18 mouse cellular contexts compared by ENCODE assay signal in the genomic region with DNA sequence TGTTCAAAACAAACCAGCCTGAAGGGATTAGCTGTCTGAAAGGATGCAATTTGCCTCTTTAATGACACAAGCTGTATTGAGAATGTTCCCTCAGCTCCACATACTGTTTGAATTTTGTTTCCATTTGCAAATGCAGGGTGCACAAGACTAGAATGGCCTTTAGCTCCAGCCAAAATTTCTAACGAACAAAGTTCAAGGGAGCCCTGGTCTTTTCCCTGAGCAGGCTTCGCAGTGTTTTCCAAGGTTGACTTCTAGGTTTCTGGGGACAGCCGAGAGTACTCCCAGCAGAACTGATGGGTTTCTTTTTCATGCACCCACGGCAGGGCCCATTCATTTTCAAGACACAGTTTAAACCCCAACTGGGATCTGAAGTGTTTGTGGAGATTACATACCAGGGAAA.
A peak's percentile ranks its signal among the peaks of the same experiment; 100 is the strongest.
DNase-seq lines count a peak whose midpoint lies in the region.
"Had no signal": no experiment of that assay in that cellular context is flagged by ENCODE, and none has a peak within 500 bp of the region (broad histone marks: within the 10 kb centered on the region; RNA-seq: fewer than 3 reads in every experiment).

No protein-coding gene starts in this region.

- H3K9me3 ChIP-seq in limb, embryonic 10.5 days (replicated peaks): no peaks in the 10 kb centered on the region
- H3K9me3 ChIP-seq: embryonic facial prominence, embryonic 12.5 days; heart, embryonic 12.5 days; hindbrain, embryonic 10.5 days; hindbrain, embryonic 15.5 days had no signal

- H3K27me3 ChIP-seq in limb, embryonic 10.5 days (ENCODE audit: low read depth, poor library complexity, severe bottlenecking): no peaks in the 10 kb centered on the region
- H3K27me3 ChIP-seq: CH12.LX; embryonic facial prominence, embryonic 12.5 days; heart, embryonic 12.5 days; hindbrain, embryonic 15.5 days; Patski had no signal

- peak overlapping the region; percentile 50; the same call in 1 of the 2 replicates for H3K27ac ChIP-seq in limb, embryonic 10.5 days
- H3K27ac ChIP-seq: embryonic facial prominence, embryonic 12.5 days; hindbrain, embryonic 10.5 days; hindbrain, embryonic 15.5 days had no signal

- no peaks in the 10 kb centered on the region for H3K36me3 ChIP-seq in limb, embryonic 10.5 days
- H3K36me3 ChIP-seq: embryonic facial prominence, embryonic 12.5 days; heart, embryonic 12.5 days; hindbrain, embryonic 10.5 days; hindbrain, embryonic 15.5 days had no signal

- peak; percentile 68 for DNase-seq in adrenal gland, adult 2 months
- DNase-seq in adrenal gland, adult 18-20 months (ENCODE audit: low spot score in 2 of 2): no peak
- DNase-seq in R1 (ENCODE audit: low read depth, low spot score): peak; percentile 6
- DNase-seq in adrenal gland, postnatal 14 days: peak; percentile 11
- DNase-seq in limb, embryonic 10.5 days (ENCODE audit: low spot score): no peak
- DNase-seq in kidney, postnatal 25 days: no peak
- DNase-seq in T-cell, adult 2 months (ENCODE audit: low spot score): no peak
- DNase-seq: cerebellum, adult 11-12 months; cerebellum, adult 9-10 months; cerebellum, postnatal 25 days; gastrocnemius, postnatal 14 days; kidney, adult 11 months had no signal

- 59% methylated on average over 4 of the region's 4 CpGs for WGBS in limb, embryonic 10.5 days

- no peak overlapping the region for H3K4me3 ChIP-seq in limb, embryonic 10.5 days
- H3K4me3 ChIP-seq: embryonic facial prominence, embryonic 12.5 days; heart, embryonic 12.5 days; hindbrain, embryonic 10.5 days; hindbrain, embryonic 15.5 days had no signal

- peaks cover 6% of the 10 kb centered on the region; the same call in 1 of the 2 replicates for H3K4me1 ChIP-seq in limb, embryonic 10.5 days
- H3K4me1 ChIP-seq: embryonic facial prominence, embryonic 12.5 days; heart, embryonic 12.5 days; hindbrain, embryonic 10.5 days; hindbrain, embryonic 15.5 days had no signal

Comparison
In these comparisons a context has a peak if more than half of its experiments do, and no peak if none do; other contexts are left out.
1. DNase-seq: peak in adrenal gland, adult 2 months (single experiment), R1 (single experiment) and adrenal gland, postnatal 14 days (single experiment); none in adrenal gland, adult 18-20 months (0 of 2), limb, embryonic 10.5 days (single experiment), kidney, postnatal 25 days (0 of 2) and T-cell, adult 2 months (single experiment).